Mouse (Mus musculus) thymus, postnatal 14 days (tissue): ENCODE data around the gene Tepp.
A peak's percentile ranks its signal among the peaks of the same experiment; 100 is the strongest.

Experiments used
- DNase-seq: peaks from one replicate; pipeline ENCODE4 v3.0.0; 2021

Tepp gene

DNA sequence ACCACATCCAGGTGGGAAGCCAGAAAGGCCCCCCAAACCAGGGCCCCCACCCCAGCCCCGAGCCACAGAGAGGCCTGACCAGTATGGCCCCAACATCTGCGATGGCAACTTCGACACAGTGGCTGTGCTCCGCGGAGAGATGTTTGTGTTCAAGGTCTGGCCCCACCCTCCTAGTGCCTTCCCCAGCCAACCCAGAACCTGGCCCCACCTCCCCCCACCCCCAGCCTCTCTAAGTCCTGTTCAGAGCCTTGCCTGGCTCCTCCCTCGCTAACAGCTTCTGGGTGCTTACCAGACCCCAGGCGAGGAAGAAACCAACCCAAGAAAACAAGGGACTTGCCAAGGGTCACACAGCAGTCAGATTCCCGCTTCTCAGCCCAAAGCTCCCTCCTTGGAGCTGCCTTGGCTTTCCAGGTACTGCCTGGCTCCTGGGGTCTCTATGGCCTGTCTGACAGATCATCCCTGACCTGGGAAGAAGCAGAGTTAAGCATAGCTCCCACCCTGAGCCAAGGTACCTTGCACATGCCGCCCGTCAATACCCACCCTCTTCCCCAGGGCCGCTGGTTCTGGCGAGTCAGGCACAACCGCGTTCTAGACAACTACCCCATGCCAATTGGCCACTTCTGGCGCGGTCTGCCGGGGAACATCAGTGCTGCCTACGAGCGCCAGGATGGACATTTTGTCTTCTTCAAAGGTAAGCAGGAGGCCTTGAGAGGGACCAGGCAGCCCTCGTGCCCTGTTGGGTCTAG, 59.4 kb downstream of the Tepp start:
- peak; percentile 80 for DNase-seq

- no peak for DNase-seq
Measured at GRCm38 (mm10) chr8:95373389-95374002, 63.1 kb downstream of the Tepp start.

DNA sequence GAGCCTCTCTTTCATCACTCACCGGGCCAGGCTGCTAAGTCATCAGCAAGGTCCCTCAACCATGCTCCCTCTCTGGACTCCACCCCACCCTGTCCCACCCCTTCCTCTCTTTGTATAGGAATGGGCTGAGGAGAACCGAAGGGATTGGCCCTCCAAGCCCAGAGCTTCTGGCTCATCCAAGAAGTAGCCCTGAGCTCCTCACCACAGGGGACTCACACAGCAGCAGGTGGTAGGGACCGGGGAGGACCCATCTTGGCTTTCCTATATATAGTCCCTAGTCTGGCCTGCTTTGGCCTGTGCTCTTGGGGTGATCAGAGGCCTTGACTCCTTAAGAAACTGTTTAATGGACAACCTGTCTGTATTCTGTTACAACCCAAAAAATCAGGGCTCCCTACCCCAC, 64.1 kb downstream of the Tepp start:
- no peak for DNase-seq

DNA sequence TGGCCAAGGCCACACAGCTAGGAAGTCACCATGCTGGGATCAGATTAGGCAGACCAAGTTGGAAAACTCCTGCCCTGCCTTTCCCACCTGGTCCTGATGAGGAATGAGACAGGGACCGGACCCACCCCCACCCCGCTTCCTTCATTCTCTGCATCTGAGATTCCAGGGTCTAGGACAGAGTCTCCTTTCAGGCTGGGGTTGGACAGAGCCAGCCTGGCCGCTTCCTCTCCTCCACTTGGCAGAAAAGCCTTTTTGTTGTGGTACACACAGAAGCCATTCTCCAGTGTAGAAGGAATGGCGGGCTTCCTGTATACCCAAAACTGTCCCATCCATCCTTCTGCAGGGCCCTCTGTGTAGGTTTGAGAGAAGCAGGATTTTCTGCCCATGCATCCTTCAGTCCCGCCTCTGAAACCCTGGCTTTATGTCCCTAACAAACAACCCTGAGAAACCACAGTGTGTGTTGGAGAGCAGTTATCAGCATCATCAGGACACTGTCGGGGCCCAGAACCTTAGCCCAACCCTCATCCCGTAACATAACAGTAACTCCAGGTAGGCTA, 65.1 kb downstream of the Tepp start:
- no peak for DNase-seq
